Mouse (Mus musculus): Measurements from ENCODE around the gene Trpv2. TPM values are rescaled to one million over a fixed set of nuclear protein-coding genes. Genes with fewer than 3 reads are reported as not detected.

Gene Trpv2
- 32.3 and 32.9 TPM in 2 replicates for polyA plus RNA-seq (2015; fragmentation: Nextera tagmentation; extraction: Ambion mirVana)

DNA sequence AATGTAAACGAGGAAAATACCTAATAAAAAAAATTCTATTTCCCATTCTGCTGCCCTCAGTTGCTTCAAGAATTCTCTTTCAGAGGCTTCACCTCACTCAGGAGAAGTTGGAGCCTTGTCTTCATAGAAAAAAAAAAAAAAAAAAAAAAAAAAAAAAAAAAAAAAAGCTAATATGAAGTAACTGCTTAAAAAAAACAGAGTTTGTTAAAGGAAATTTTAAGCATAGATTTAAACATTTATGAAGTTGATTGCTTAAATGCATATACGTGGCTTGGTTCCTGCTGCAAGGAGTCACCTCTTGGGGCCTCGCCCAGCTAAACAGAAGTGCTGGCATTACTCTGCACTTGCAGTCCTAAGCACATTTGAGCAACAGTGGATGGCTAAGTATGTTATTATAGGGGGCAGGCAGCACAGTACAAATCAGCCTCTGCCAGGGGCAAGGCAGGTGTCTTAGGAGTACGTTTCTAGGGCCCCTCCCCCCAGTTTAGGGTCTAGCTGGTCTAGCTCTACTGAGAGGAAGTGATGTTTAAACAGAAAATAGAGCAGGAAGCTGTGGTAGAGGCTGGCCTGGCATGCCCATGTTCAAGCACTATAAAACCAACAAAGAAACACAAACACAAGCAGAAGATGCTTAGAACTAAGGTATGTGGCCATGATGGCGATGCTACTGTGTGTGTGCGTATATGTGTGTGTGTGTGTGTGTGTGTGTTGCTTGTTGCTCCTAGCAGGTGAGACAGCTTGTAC lies at the start of gene Trpv2:
Gene Trpv2 (plus strand): TSS at position 528 of the 744 bp plus-strand sequence.
- H3K9me3 ChIP-seq (replicated peaks), result no peaks in the 10 kb centered on the region
- H3K36me3 ChIP-seq, result peaks cover 5% of the 10 kb centered on the region; the same call in 1 of the 2 replicates
- no peak for ATAC-seq (ENCODE audit: low FRiP score)
- H3K4me3 ChIP-seq (replicated peaks), result peak within 1 kb of the TSS; percentile 59
- H3K9ac ChIP-seq (replicated peaks), result peak within 1 kb of the TSS; percentile 61
- peak within 1 kb of the TSS; percentile 80; the same call in 1 of the 2 replicates for H3K27ac ChIP-seq (replicated peaks)
- no peaks in the 10 kb centered on the region for H3K27me3 ChIP-seq (replicated peaks)
- peak within 1 kb of the TSS; percentile 86 for H3K4me2 ChIP-seq
- peaks cover 24% of the 10 kb centered on the region for H3K4me1 ChIP-seq
- 87% methylated on average over 6 of the region's 6 CpGs for WGBS

DNA sequence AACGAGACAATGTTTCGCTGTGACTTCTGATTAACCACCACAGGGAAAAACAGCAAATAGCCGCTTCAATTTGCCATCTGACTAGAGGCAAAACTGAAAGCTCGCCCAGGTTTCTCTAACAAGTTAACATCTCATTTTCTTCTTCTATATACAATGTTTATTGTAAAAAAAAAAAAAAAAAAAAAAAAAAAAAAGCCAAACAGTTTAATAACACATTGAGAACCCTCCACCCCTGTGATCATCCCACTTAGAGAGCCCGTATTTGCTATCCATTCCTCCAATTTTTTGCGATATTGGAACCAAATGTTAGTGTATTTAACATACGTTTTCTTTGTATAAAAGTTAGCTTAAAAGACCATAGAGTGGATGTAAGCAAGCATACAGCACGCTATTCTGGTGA lies 37.2 kb upstream of the Trpv2 start:
- Histone ChIP-seq H3K9ac (replicated peaks) (no peak overlapping the region), H3K4me3 (replicated peaks) (no peak overlapping the region)
- 80% methylated on average over 8 of the region's 8 CpGs for WGBS

GRCm38 (mm10) chr11:62537590-62537989 lies 36.7 kb upstream of the Trpv2 start:
- H3K4me2 ChIP-seq, result peak overlapping the region; percentile 73
- H3K9me3 ChIP-seq (replicated peaks), result no peaks in the 10 kb centered on the region
- ATAC-seq (ENCODE audit: low FRiP score), result peak; percentile 49; the same call in 1 of the 2 replicates
- H3K4me1 ChIP-seq, result peaks cover 20% of the 10 kb centered on the region
- H3K4me3 ChIP-seq (replicated peaks), result peak overlapping the region; percentile 30
- no peaks in the 10 kb centered on the region for H3K27me3 ChIP-seq (replicated peaks)
- peaks cover 10% of the 10 kb centered on the region; the same call in 1 of the 2 replicates for H3K36me3 ChIP-seq
- WGBS, result 7% methylated on average over 7 of the region's 7 CpGs
- 0 out of 2 replicates have a peak overlapping the region, but pooled peaks have one; percentile 39 for H3K27ac ChIP-seq (replicated peaks)
- H3K9ac ChIP-seq (replicated peaks), result no peak overlapping the region

More for the DNA sequence above, 37.2 kb upstream of the Trpv2 start:
- peaks cover 20% of the 10 kb centered on the region for H3K4me1 ChIP-seq
- peaks cover 13% of the 10 kb centered on the region for H3K36me3 ChIP-seq
- peak overlapping the region; percentile 73 for H3K4me2 ChIP-seq
- no peaks in the 10 kb centered on the region for H3K9me3 ChIP-seq (replicated peaks)
- no peak overlapping the region for H3K27ac ChIP-seq (replicated peaks)
- ATAC-seq (ENCODE audit: low FRiP score), result no peak
- no peaks in the 10 kb centered on the region for H3K27me3 ChIP-seq (replicated peaks)

GRCm38 (mm10) chr11:62538321-62539088 lies 35.8 kb upstream of the Trpv2 start:
- H3K27ac ChIP-seq (replicated peaks), result peak overlapping the region; percentile 84
- peak overlapping the region; percentile 86 for H3K9ac ChIP-seq (replicated peaks)
- H3K36me3 ChIP-seq, result peaks cover 6% of the 10 kb centered on the region; the same call in 1 of the 2 replicates
- H3K27me3 ChIP-seq (replicated peaks), result no peaks in the 10 kb centered on the region
- no peaks in the 10 kb centered on the region for H3K9me3 ChIP-seq (replicated peaks)
- peak overlapping the region; percentile 81 for H3K4me3 ChIP-seq (replicated peaks)
- ATAC-seq (ENCODE audit: low FRiP score), result peak; percentile 88
- under 1% methylated on average over 52 of the region's 73 CpGs for WGBS
- H3K4me1 ChIP-seq, result peaks cover 20% of the 10 kb centered on the region
- peak overlapping the region; percentile 73 for H3K4me2 ChIP-seq

DNA sequence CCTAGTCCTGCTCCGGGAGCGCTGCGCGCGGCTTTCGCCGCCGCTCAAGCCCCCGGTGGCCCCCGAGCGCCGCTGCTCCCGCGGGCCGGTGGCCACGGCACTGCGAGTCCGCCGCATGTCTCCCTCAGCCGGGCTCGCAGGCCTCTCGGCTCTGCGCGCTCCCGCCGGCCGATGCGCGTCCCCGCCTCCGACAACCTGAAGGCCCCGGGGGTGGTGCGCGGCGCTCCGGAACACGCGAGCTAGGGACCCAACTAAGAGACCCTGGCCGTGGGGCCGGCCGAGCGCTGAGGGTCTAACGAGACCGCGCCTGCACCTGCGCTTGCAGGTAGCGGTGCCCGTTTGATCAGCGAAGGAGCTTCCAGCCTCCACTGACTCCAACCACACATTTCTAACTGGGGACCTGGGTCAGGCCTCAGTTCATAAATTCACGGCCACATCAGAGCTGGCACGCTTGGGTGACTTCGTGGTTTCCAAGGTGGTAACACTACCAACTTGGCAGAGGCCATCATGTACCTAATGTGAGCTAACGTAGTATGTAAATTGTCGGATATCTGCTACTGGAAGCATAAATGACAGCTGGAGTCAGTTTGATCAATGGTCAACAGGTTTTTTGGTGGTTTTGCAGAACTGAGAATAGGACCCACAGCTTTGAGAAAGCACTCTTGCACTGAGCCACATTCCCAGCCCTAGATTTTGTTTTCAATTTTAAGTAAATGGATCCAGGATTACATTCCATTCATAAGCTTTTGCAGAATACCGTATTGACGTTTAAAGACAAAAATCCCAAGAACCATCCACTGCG lies 35.0 kb upstream of the Trpv2 start, which contains the start of gene Cenpv:
Gene Cenpv (minus strand): TSS at position 173 of the 802 bp plus-strand sequence.
- Histone ChIP-seq H3K4me2 (peak within 1 kb of the TSS; percentile 73), H3K27me3 (replicated peaks) (no peaks in the 10 kb centered on the region), H3K4me3 (replicated peaks) (peak within 1 kb of the TSS; percentile 81), H3K9ac (replicated peaks) (peak within 1 kb of the TSS; percentile 86), H3K9me3 (replicated peaks) (no peaks in the 10 kb centered on the region), H3K27ac (replicated peaks) (peak within 1 kb of the TSS; percentile 84), H3K36me3 (no peaks in the 10 kb centered on the region), H3K4me1 (peaks cover 20% of the 10 kb centered on the region)
- peak; percentile 83 for ATAC-seq (ENCODE audit: low FRiP score)
- 6% methylated on average over 50 of the region's 57 CpGs for WGBS

GRCm38 (mm10) chr11:62540167-62540566 lies 34.1 kb upstream of the Trpv2 start:
- no peaks in the 10 kb centered on the region for H3K9me3 ChIP-seq (replicated peaks)
- H3K4me2 ChIP-seq, result no peak overlapping the region
- no peak overlapping the region for H3K4me3 ChIP-seq (replicated peaks)
- H3K27me3 ChIP-seq (replicated peaks), result no peaks in the 10 kb centered on the region
- ATAC-seq (ENCODE audit: low FRiP score), result no peak
- H3K9ac ChIP-seq (replicated peaks), result no peak overlapping the region
- no peaks in the 10 kb centered on the region for H3K36me3 ChIP-seq
- peaks cover 20% of the 10 kb centered on the region for H3K4me1 ChIP-seq
- no peak overlapping the region for H3K27ac ChIP-seq (replicated peaks)
- 88% methylated on average over 7 of the region's 7 CpGs for WGBS

DNA sequence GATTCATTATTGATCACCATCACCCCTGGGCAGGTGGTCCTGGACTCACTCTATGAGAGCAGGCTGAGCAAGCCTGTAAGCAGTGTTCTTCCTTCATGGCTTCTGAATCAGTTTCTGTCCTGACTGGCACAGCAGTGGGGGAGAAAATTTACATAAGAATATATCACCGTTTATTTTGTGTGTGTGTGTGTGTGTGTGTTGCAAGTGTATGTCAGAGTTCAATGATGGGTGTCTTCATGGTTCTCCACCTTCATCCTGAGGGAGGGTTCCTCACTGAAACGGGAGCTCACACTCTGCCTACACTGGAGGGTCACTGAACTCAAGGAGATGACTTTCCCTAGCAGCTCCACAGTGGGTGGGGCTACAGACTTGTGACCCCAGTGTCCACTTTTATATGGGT lies 33.3 kb upstream of the Trpv2 start:
- ATAC-seq (ENCODE audit: low FRiP score), result no peak
- no peak overlapping the region for H3K9ac ChIP-seq (replicated peaks)
- H3K4me1 ChIP-seq, result peaks cover 20% of the 10 kb centered on the region
- H3K27ac ChIP-seq (replicated peaks), result no peak overlapping the region
- H3K36me3 ChIP-seq, result no peaks in the 10 kb centered on the region
- H3K27me3 ChIP-seq (replicated peaks), result no peaks in the 10 kb centered on the region
- no peak overlapping the region for H3K4me3 ChIP-seq (replicated peaks)
- no peak overlapping the region for H3K4me2 ChIP-seq
- no peaks in the 10 kb centered on the region for H3K9me3 ChIP-seq (replicated peaks)
- 64% methylated on average over 2 of the region's 2 CpGs for WGBS

- H3K9ac ChIP-seq (replicated peaks), result no peak overlapping the region
- ATAC-seq (ENCODE audit: low FRiP score), result no peak
- WGBS, result 90% methylated on average over 8 of the region's 8 CpGs
Observed at GRCm38 (mm10) chr11:62541581-62541980, 32.7 kb upstream of the Trpv2 start.

DNA sequence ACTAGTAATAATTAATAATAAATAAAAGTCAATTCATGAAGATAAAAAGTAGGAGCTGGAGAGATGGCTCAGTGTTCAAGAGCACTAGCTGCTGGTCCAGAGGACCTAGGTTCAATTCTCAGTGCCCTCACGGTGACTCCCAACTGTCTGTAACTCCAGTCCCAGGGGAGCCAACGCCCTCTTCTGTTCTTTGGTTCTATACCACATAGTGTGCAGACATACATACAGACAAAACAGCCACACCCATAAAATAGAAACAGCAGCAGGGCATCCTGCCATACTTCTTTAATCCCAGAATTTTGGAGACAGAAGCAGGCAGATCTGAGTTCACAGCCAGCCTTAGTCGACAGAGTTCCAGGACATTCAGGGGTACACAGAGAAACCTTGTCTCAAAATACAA lies 30.3 kb upstream of the Trpv2 start:
- WGBS, result 96% methylated on average over 3 of the region's 3 CpGs
- H3K4me1 ChIP-seq, result peaks cover 6% of the 10 kb centered on the region
- no peak overlapping the region for H3K9ac ChIP-seq (replicated peaks)
- H3K9me3 ChIP-seq (replicated peaks), result no peaks in the 10 kb centered on the region
- no peak overlapping the region for H3K4me2 ChIP-seq
- H3K4me3 ChIP-seq (replicated peaks), result no peak overlapping the region
- no peak for ATAC-seq (ENCODE audit: low FRiP score)
- no peaks in the 10 kb centered on the region for H3K36me3 ChIP-seq
- H3K27ac ChIP-seq (replicated peaks), result no peak overlapping the region
- H3K27me3 ChIP-seq (replicated peaks), result no peaks in the 10 kb centered on the region

More at GRCm38 (mm10) chr11:62541581-62541980, 32.7 kb upstream of the Trpv2 start:
- Histone ChIP-seq H3K4me2 (no peak overlapping the region), H3K4me1 (peaks cover 20% of the 10 kb centered on the region), H3K27ac (replicated peaks) (no peak overlapping the region), H3K27me3 (replicated peaks) (no peaks in the 10 kb centered on the region), H3K4me3 (replicated peaks) (no peak overlapping the region), H3K9me3 (replicated peaks) (no peaks in the 10 kb centered on the region), H3K36me3 (no peaks in the 10 kb centered on the region)

DNA sequence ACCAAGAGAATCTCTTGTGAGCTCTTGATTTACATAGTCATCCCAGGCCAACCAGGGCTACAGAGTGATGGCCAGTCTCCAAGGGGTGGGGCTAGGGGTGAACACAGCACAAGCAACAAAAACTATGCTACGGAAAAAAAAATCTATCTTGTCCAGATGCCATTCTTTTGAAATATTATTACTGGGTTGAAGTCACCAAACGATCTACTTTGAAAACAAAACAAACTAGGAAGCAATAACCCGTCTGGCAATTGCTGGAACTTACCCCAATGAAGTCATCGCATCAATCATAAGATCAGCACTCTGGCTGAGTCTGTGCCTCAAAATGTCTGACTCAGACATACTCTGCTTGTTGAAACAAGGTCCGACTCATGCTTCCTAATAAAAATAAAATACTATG lies 24.5 kb upstream of the Trpv2 start:
- peak overlapping the region; percentile 71 for H3K4me3 ChIP-seq (replicated peaks)
- H3K9me3 ChIP-seq (replicated peaks), result no peaks in the 10 kb centered on the region
- 0 out of 2 replicates have a peak, but pooled peaks cover 4% of the 10 kb centered on the region for H3K36me3 ChIP-seq
- H3K4me2 ChIP-seq, result peak overlapping the region; percentile 74
- WGBS, result 12% methylated on average over 5 of the region's 5 CpGs
- peak overlapping the region; percentile 97 for H3K9ac ChIP-seq (replicated peaks)
- ATAC-seq (ENCODE audit: low FRiP score), result no peak
- H3K4me1 ChIP-seq, result peaks cover 31% of the 10 kb centered on the region
- H3K27ac ChIP-seq (replicated peaks), result peak overlapping the region; percentile 99
- H3K27me3 ChIP-seq (replicated peaks), result no peaks in the 10 kb centered on the region

- Histone ChIP-seq H3K9me3 (replicated peaks) (no peaks in the 10 kb centered on the region), H3K27ac (replicated peaks) (peak overlapping the region; percentile 99), H3K27me3 (replicated peaks) (no peaks in the 10 kb centered on the region), H3K4me2 (peak overlapping the region; percentile 74), H3K4me3 (replicated peaks) (peak overlapping the region; percentile 71), H3K9ac (replicated peaks) (peak overlapping the region; percentile 97), H3K4me1 (peaks cover 35% of the 10 kb centered on the region), H3K36me3 (0 out of 2 replicates have a peak, but pooled peaks cover 7% of the 10 kb centered on the region)
- ATAC-seq (ENCODE audit: low FRiP score), result no peak; the same call in 1 of the 2 replicates
- WGBS, result under 1% methylated on average over 11 of the region's 11 CpGs
Observed at GRCm38 (mm10) chr11:62550227-62550685, 24.0 kb upstream of the Trpv2 start.

All from neural tube, embryonic 15.5 days (tissue).